Mouse (Mus musculus) CH12.LX (cell line): ENCODE results near the gene Tomm40. TPM values are rescaled to one million over a fixed set of nuclear protein-coding genes. Genes with fewer than 3 reads are reported as not detected.

Source experiments
- DNase-seq: peaks from one replicate; pipeline ENCODE4 v3.0.0-alpha.2; 2013; ENCODE audit errors: extremely low read depth
- H3K27ac ChIP-seq: 2 replicates; pipeline ENCODE4 v1.5.1; 2012; ENCODE audit warnings: low read depth, mild to moderate bottlenecking, control low read depth, moderate library complexity; ENCODE audit not compliant: insufficient read depth
- H3K27me3 ChIP-seq: replicated peaks from 2 replicates; pipeline ENCODE3; 2012; ENCODE audit warnings: inconsistent platforms
- H3K36me3 ChIP-seq, 2 experiments: replicated peaks in 1 of 2; 2 replicates each; pipeline versions ENCODE3 to v1.6.1; 2012; ENCODE audit warnings: inconsistent platforms in 1 of 2, low read length in 1 of 2, mild to moderate bottlenecking in 1 of 2, mixed read lengths in 1 of 2, moderate library complexity in 1 of 2; ENCODE audit not compliant: control insufficient read depth in 1 of 2, insufficient read depth in 1 of 2
- H3K4me1 ChIP-seq, 2 experiments: 2 replicates each; pipeline ENCODE4 v1.6.1; 2012; ENCODE audit warnings: inconsistent platforms in 1 of 2, moderate library complexity in 1 of 2; ENCODE audit not compliant: insufficient read depth in 2 of 2, control insufficient read depth in 1 of 2
- H3K4me2 ChIP-seq: 2 replicates; pipeline ENCODE4 v1.6.1; 2012; ENCODE audit warnings: low read depth, mild to moderate bottlenecking, control low read depth; ENCODE audit not compliant: poor library complexity, insufficient read depth, severe bottlenecking
- H3K4me3 ChIP-seq, 3 experiments: fragments of 150-350 bp in 1 of 3; sonication (generic) in 1 of 3; replicated peaks in 1 of 3; 2 replicates each; pipeline versions ENCODE3 to v1.5.1; 2011 to 2012; ENCODE audit warnings: low read depth in 2 of 3, low read length in 2 of 3, mild to moderate bottlenecking in 2 of 3, moderate library complexity in 2 of 3, control low read depth in 1 of 3, improper control_type of control experiment in 1 of 3, inconsistent platforms in 1 of 3, mixed read lengths in 1 of 3; ENCODE audit not compliant: poor library complexity in 1 of 3
- H3K79me2 ChIP-seq: replicated peaks from 2 replicates; pipeline ENCODE4 v1.6.1; 2012; ENCODE audit warnings: mild to moderate bottlenecking, moderate library complexity; ENCODE audit not compliant: control insufficient read depth, poor library complexity, insufficient read depth, severe bottlenecking; ENCODE audit errors: extremely low read depth
- H3K9ac ChIP-seq: 2 replicates; pipeline ENCODE4 v1.6.1; 2012; ENCODE audit warnings: low read depth, mild to moderate bottlenecking, control low read depth, moderate library complexity; ENCODE audit not compliant: insufficient read depth
- H3K9me3 ChIP-seq: replicated peaks from 2 replicates; pipeline ENCODE3; 2012; ENCODE audit warnings: low read length, inconsistent platforms, mixed read lengths
- BHLHE40 ChIP-seq: IDR thresholded peaks from 2 replicates; pipeline ENCODE4 v1.6.1; 2011; ENCODE audit warnings: mild to moderate bottlenecking, low read depth, low read length, improper control_type of control experiment
- CHD1 ChIP-seq: IDR thresholded peaks from 2 replicates; pipeline ENCODE4 v1.6.1; 2012; ENCODE audit warnings: low read depth, low read length, improper control_type of control experiment, inconsistent platforms
- CHD2 ChIP-seq: IDR thresholded peaks from 2 replicates; pipeline ENCODE4 v1.6.1; 2011; ENCODE audit warnings: low read length, improper control_type of control experiment
- CTCF ChIP-seq, 2 experiments: IDR thresholded peaks in 1 of 2; conservative IDR thresholded peaks in 1 of 2; 2 replicates each; pipeline ENCODE4 v1.5.1; 2011 to 2012; ENCODE audit warnings: low read depth in 2 of 2, low read length in 2 of 2, improper control_type of control experiment in 1 of 2, inconsistent platforms in 1 of 2, mild to moderate bottlenecking in 1 of 2, moderate library complexity in 1 of 2
- E2F4 ChIP-seq: IDR thresholded peaks from 2 replicates; pipeline ENCODE4 v1.6.1; 2011; ENCODE audit warnings: low read depth, low read length, improper control_type of control experiment; ENCODE audit not compliant: insufficient replicate concordance
- ELF1 ChIP-seq: IDR thresholded peaks from 2 replicates; pipeline ENCODE4 v1.6.1; 2014; ENCODE audit warnings: low read depth, mild to moderate bottlenecking, inconsistent platforms, low read length, improper control_type of control experiment
- EP300 ChIP-seq: IDR thresholded peaks from 2 replicates; pipeline ENCODE4 v1.6.1; 2011; ENCODE audit warnings: low read length, improper control_type of control experiment
- ETS1 ChIP-seq: conservative IDR thresholded peaks from 2 replicates; pipeline ENCODE4 v1.6.1; 2012; ENCODE audit warnings: low read depth, mild to moderate bottlenecking, inconsistent platforms, low read length, improper control_type of control experiment, moderate library complexity
- GABPA ChIP-seq: IDR thresholded peaks from 2 replicates; pipeline ENCODE4 v1.6.1; 2012; ENCODE audit warnings: low read depth, low read length, improper control_type of control experiment, inconsistent platforms; ENCODE audit not compliant: insufficient replicate concordance
- HCFC1 ChIP-seq: IDR thresholded peaks from 2 replicates; pipeline ENCODE4 v1.6.1; 2012; ENCODE audit warnings: low read depth, mild to moderate bottlenecking, inconsistent platforms, low read length, improper control_type of control experiment
- IRF4 ChIP-seq: IDR thresholded peaks from 2 replicates; pipeline ENCODE4 v1.6.1; 2014; ENCODE audit warnings: low read depth, mild to moderate bottlenecking, inconsistent platforms, low read length, improper control_type of control experiment
- JUN ChIP-seq: IDR thresholded peaks from 2 replicates; pipeline ENCODE4 v1.6.1; 2011; ENCODE audit warnings: low read depth, mild to moderate bottlenecking, low read length, improper control_type of control experiment, moderate library complexity; ENCODE audit not compliant: insufficient read depth
- JUND ChIP-seq: conservative IDR thresholded peaks from 2 replicates; pipeline ENCODE4 v1.6.1; 2011; ENCODE audit warnings: low read depth, low read length, improper control_type of control experiment
- KAT2A ChIP-seq: IDR thresholded peaks from 2 replicates; pipeline ENCODE4 v1.6.1; 2012; ENCODE audit warnings: low read length, improper control_type of control experiment, inconsistent platforms; ENCODE audit not compliant: insufficient replicate concordance
- MAFK ChIP-seq: IDR thresholded peaks from 2 replicates; pipeline ENCODE4 v1.6.1; 2011; ENCODE audit warnings: low read length, improper control_type of control experiment; ENCODE audit not compliant: insufficient replicate concordance
- MAX ChIP-seq: IDR thresholded peaks from 2 replicates; pipeline ENCODE4 v1.6.1; 2011; ENCODE audit warnings: low read length, improper control_type of control experiment
- MAZ ChIP-seq: IDR thresholded peaks from 2 replicates; pipeline ENCODE4 v1.6.1; 2012; ENCODE audit warnings: low read depth, mild to moderate bottlenecking, inconsistent platforms, low read length, improper control_type of control experiment, moderate library complexity
- MEF2A ChIP-seq: IDR thresholded peaks from 2 replicates; pipeline ENCODE4 v1.6.1; 2014; ENCODE audit warnings: low read depth, mild to moderate bottlenecking, inconsistent platforms, low read length, improper control_type of control experiment, borderline replicate concordance
- MXI1 ChIP-seq: IDR thresholded peaks from 2 replicates; pipeline ENCODE4 v1.6.1; 2011; ENCODE audit warnings: mild to moderate bottlenecking, low read depth, low read length, improper control_type of control experiment
- MYC ChIP-seq: IDR thresholded peaks from 2 replicates; pipeline ENCODE4 v1.6.1; 2011; ENCODE audit warnings: low read depth, mild to moderate bottlenecking, improper control_type of control experiment, low read length
- NELFE ChIP-seq: IDR thresholded peaks from 2 replicates; pipeline ENCODE4 v1.6.1; 2011; ENCODE audit warnings: low read depth, low read length, improper control_type of control experiment
- NRF1 ChIP-seq: IDR thresholded peaks from 2 replicates; pipeline ENCODE4 v1.6.1; 2014; ENCODE audit warnings: low read depth, mild to moderate bottlenecking, inconsistent platforms, low read length, improper control_type of control experiment, moderate library complexity
- PAX5 ChIP-seq: IDR thresholded peaks from 2 replicates; pipeline ENCODE4 v1.6.1; 2012; ENCODE audit warnings: low read length, inconsistent platforms, mixed read lengths
- POLR2A ChIP-seq: IDR thresholded peaks from 2 replicates; pipeline ENCODE4 v1.6.1; 2011; ENCODE audit warnings: low read depth, mild to moderate bottlenecking, improper control_type of control experiment, low read length
- POLR2AphosphoS2 ChIP-seq: IDR thresholded peaks from 2 replicates; pipeline ENCODE4 v1.6.1; 2011; ENCODE audit warnings: low read depth, low read length, improper control_type of control experiment
- RAD21 ChIP-seq: IDR thresholded peaks from 2 replicates; pipeline ENCODE4 v1.6.1; 2011; ENCODE audit warnings: low read depth, mild to moderate bottlenecking, low read length, improper control_type of control experiment, moderate library complexity
- RCOR1 ChIP-seq: conservative IDR thresholded peaks from 2 replicates; pipeline ENCODE4 v1.6.1; 2012; ENCODE audit warnings: low read depth, mild to moderate bottlenecking, inconsistent platforms, low read length, improper control_type of control experiment
- SIN3A ChIP-seq: IDR thresholded peaks from 2 replicates; pipeline ENCODE4 v1.6.1; 2012; ENCODE audit warnings: low read length, improper control_type of control experiment, inconsistent platforms
- SMC3 ChIP-seq: IDR thresholded peaks from 2 replicates; pipeline ENCODE4 v1.6.1; 2011; ENCODE audit warnings: low read depth, low read length, improper control_type of control experiment
- TBP ChIP-seq: conservative IDR thresholded peaks from 2 replicates; pipeline ENCODE4 v1.6.1; 2011; ENCODE audit warnings: low read depth, low read length, improper control_type of control experiment
- TCF12 ChIP-seq: IDR thresholded peaks from 2 replicates; pipeline ENCODE4 v1.6.1; 2014; ENCODE audit warnings: low read depth, mild to moderate bottlenecking, inconsistent platforms, low read length, improper control_type of control experiment
- UBTF ChIP-seq: IDR thresholded peaks from 2 replicates; pipeline ENCODE4 v1.6.1; 2012; ENCODE audit warnings: low read depth, mild to moderate bottlenecking, inconsistent platforms, low read length, improper control_type of control experiment, moderate library complexity
- USF1 ChIP-seq: IDR thresholded peaks from 2 replicates; pipeline ENCODE4 v1.6.1; 2014; ENCODE audit warnings: low read depth, mild to moderate bottlenecking, inconsistent platforms, low read length, improper control_type of control experiment
- USF2 ChIP-seq: conservative IDR thresholded peaks from 2 replicates; pipeline ENCODE4 v1.6.1; 2011; ENCODE audit warnings: low read depth, low read length, improper control_type of control experiment
- ZC3H11A ChIP-seq: IDR thresholded peaks from 2 replicates; pipeline ENCODE4 v1.6.1; 2012; ENCODE audit warnings: low read depth, mild to moderate bottlenecking, inconsistent platforms, low read length, improper control_type of control experiment
- ZKSCAN1 ChIP-seq: IDR thresholded peaks from 2 replicates; pipeline ENCODE4 v1.6.1; 2012; ENCODE audit warnings: low read depth, inconsistent platforms, low read length, improper control_type of control experiment, borderline replicate concordance
- ZMIZ1 ChIP-seq: IDR thresholded peaks from 2 replicates; pipeline ENCODE4 v1.6.1; 2012; ENCODE audit warnings: low read depth, mild to moderate bottlenecking, inconsistent platforms, low read length, improper control_type of control experiment
- ZNF384 ChIP-seq: IDR thresholded peaks from 2 replicates; pipeline ENCODE4 v1.6.1; 2012; ENCODE audit warnings: low read depth, low read length, improper control_type of control experiment, inconsistent platforms
- dilution Hi-C: fragments of 300-500 bp; cut with MboI; formaldehyde crosslinking; loops from 2 replicates; pipeline ENCODE4 v1.14.3; 2020; ENCODE audit warnings: low sequenced_read_pairs; ENCODE audit not compliant: extremely low pct_unique_long_range_greater_than_20kb, extremely low pct_ligation_motif_present
- in situ Hi-C: fragments of 300-500 bp; cut with MboI; formaldehyde crosslinking; loops from 3 replicates; pipeline ENCODE4 v1.14.3; 2019; ENCODE audit warnings: low sequenced_read_pairs, low pct_ligation_motif_present, low pct_unique_long_range_greater_than_20kb, mixed read lengths
- polyA plus RNA-seq: library from polyadenylated mRNA; unstranded; fragments of >175 nt; gene quantifications from 2 replicates; pipeline ENCODE4 v1.2.1, GENCODE M21; 2012; ENCODE audit warnings: low read depth; ENCODE audit not compliant: insufficient read length
- total RNA-seq, 2 experiments: library from RNA; depleted of rRNA; stranded (reverse); fragments of 300-350 nt in 1 of 2; fragments of >200 nt in 1 of 2; gene quantifications; 2 replicates each; pipeline ENCODE4 v1.2.3; 2012 to 2014

The Tomm40 gene
- total RNA-seq (2012; rRNA removed) = 179 and 214 TPM in 2 replicates
- 115 TPM in 2 replicates for total RNA-seq (2014; rRNA removed)
- polyA plus RNA-seq = 197 and 221 TPM in 2 replicates

DNA sequence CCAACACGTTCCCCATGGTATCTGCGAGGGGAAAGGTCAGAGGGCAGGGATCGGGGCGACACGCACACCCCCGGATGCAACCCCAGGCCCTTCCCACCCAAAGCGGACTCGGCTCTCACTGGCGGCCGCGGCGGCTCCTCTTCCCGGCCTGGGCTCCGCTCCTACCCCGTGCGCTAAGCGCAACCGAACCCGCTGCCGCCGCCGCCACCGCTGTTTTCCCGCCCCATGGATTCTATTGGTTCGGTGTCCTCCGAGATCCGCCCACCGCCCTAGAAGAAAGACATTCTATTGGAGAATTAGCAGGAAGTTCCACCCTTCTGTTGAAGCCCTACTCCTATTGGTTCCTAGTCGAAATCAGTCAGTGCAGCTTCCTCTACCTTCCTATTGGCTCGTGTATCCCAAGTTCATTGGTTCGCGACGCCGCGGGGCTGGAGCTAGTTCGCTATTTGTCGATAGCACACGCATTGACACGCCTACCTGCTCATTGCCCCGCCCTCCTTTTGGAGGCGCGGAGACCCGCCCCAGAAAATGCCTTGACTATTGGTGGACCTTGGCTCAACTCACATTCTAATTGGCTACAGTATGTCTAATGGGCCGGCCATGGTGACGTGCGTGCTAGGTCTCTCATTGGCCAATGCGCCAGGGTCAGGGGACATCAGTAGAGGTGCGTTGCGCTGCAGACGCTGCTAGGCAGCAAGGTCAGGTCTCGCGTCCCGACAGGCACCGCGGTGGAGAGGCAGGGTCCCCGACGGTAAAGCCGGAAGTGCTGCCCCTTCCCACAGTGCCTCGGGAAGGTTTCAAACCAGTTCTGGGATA lies at the start of gene Tomm40:
Gene Tomm40 (minus strand): TSS at position 200 of the 816 bp plus-strand sequence.
- H3K4me2 ChIP-seq = peak within 1 kb of the TSS; percentile 81
- peak within 1 kb of the TSS; percentile 78 for H3K27ac ChIP-seq
- peak within 1 kb of the TSS; percentile 88 to 92 (median 91) for H3K4me3 ChIP-seq
- peaks cover 18% of the 10 kb centered on the region for H3K79me2 ChIP-seq
- H3K27me3 ChIP-seq = no peaks in the 10 kb centered on the region
- in situ Hi-C loops = no loop called here
- H3K9ac ChIP-seq = peak within 1 kb of the TSS; percentile 94
- dilution Hi-C loops = no loop called here
- peaks cover 9 to 39% of the 10 kb centered on the region in 2 experiments; a peak in 3 of 4 replicates for H3K4me1 ChIP-seq
- peaks cover 28 to 35% of the 10 kb centered on the region in 2 experiments for H3K36me3 ChIP-seq
- TF ChIP-seq CHD1 (no peak), USF2 (no peak), TBP (0 out of 2 replicates have a peak, but pooled peaks have one; percentile 21), ZMIZ1 (peak; percentile 73), ZC3H11A (no peak), KAT2A (peak; percentile 96), ZNF384 (no peak), CTCF (conservative IDR thresholded peaks at IDR 0.05 in 1 of 2, IDR thresholded peaks at IDR 0.05 in 1 of 2; ENCODE audit: low read depth in 2 of 2, low read length in 2 of 2) (no peak), IRF4 (peak; percentile 10; the same call in 1 of the 2 replicates), SMC3 (no peak), BHLHE40 (no peak), UBTF (no peak), TCF12 (peak; percentile 72; the same call in 1 of the 2 replicates), NRF1 (peak; percentile 50), MAX (peak; percentile 49), NELFE (peak; percentile 66), MEF2A (no peak), HCFC1 (peak; percentile 84), MYC (peak; percentile 54; the same call in 1 of the 2 replicates), POLR2AphosphoS2 (no peak; the same call in 1 of the 2 replicates), MAFK (no peak), POLR2A (peak; percentile 74), MAZ (no peak), USF1 (no peak), JUND (no peak), JUN (no peak), PAX5 (no peak), RCOR1 (no peak), E2F4 (peak; percentile 60; the same call in 1 of the 2 replicates), SIN3A (peak; percentile 18; the same call in 1 of the 2 replicates), ETS1 (no peak), RAD21 (no peak), ELF1 (peak; percentile 99), CHD2 (peak; percentile 97), GABPA (no peak; the same call in 1 of the 2 replicates), ZKSCAN1 (no peak), EP300 (no peak), MXI1 (peak; percentile 73)
- TF ChIP-seq, all 38 proteins: peak for 16
- DNase-seq = peak; percentile 100
- no peaks in the 10 kb centered on the region for H3K9me3 ChIP-seq
